Mouse (Mus musculus) liver, postnatal 0 days (tissue): ENCODE measurements at regions not wholly inside any gene's neighbourhood (a gene's known extent, or its start where the extent isn't known, plus 50 kb on each side); places are given as distances from the start of the nearest gene placed in this dataset.

Source experiments
- CTCF ChIP-seq: sonication (generic); IDR thresholded peaks from 2 replicates; pipeline ENCODE4 v1.5.1; 2016; ENCODE audit warnings: antibody characterized with exemption, low read depth
- EP300 ChIP-seq: IDR thresholded peaks from 2 replicates; pipeline ENCODE4 v1.6.1; 2016; ENCODE audit warnings: antibody characterized with exemption, low read depth, mild to moderate bottlenecking

- TF ChIP-seq CTCF (no peak), EP300 (no peak)
These were observed 206.0 kb upstream of the Smim15 start for GRCm38 (mm10) chr13:107838126-107838715.
